Mouse (Mus musculus) heart, postnatal 25 days (tissue): ENCODE measurements around the gene Klrg1. TPM values are rescaled to one million over a fixed set of nuclear protein-coding genes. Genes with fewer than 3 reads are reported as not detected.

Experiments used
- DNase-seq: peaks from one replicate; pipeline ENCODE4 v3.0.0; 2022; ENCODE audit warnings: low spot score
- intact Hi-C: fragments of 180-260 bp; cut with DNase I; formaldehyde crosslinking; loops from one replicate; pipeline ENCODE4 v1.15.1; 2025
- total RNA-seq, 2 experiments: library from RNA; stranded (reverse); gene quantifications; 2 replicates each; pipeline ENCODE4 v1.2.3; 2021

Gene Klrg1
- total RNA-seq, 2 experiments from 2014 or later: not detected

- no peak for DNase-seq
- intact Hi-C loops: no loop called here
These were observed 11.6 kb upstream of the Klrg1 start for GRCm38 (mm10) chr6:122294290-122294689.

- DNase-seq: no peak
- intact Hi-C loops: no loop called here
These were observed 11.1 kb upstream of the Klrg1 start for GRCm38 (mm10) chr6:122293796-122294195.

- intact Hi-C loops: no loop called here
- DNase-seq: no peak
These were observed 10.4 kb upstream of the Klrg1 start for GRCm38 (mm10) chr6:122293121-122293520.

- no peak for DNase-seq
These were observed 9.5 kb upstream of the Klrg1 start for GRCm38 (mm10) chr6:122292184-122292583.

GRCm38 (mm10) chr6:122291735-122292134 is 9.1 kb upstream of the Klrg1 start:
- intact Hi-C loops: no loop called here
- DNase-seq: no peak

More at GRCm38 (mm10) chr6:122292184-122292583, 9.5 kb upstream of the Klrg1 start:
- intact Hi-C loops: no loop called here

- DNase-seq: no peak
- intact Hi-C loops: no loop called here
These were observed 8.6 kb upstream of the Klrg1 start for GRCm38 (mm10) chr6:122291264-122291663.

- intact Hi-C loops: no loop called here
- DNase-seq: no peak
These were observed 7.6 kb upstream of the Klrg1 start for GRCm38 (mm10) chr6:122290253-122290652.

- no peak for DNase-seq
- intact Hi-C loops: no loop called here
These were observed 6.6 kb upstream of the Klrg1 start for GRCm38 (mm10) chr6:122289313-122289712.

- DNase-seq: no peak
- intact Hi-C loops: no loop called here
These were observed 5.6 kb upstream of the Klrg1 start for GRCm38 (mm10) chr6:122288263-122288662.

GRCm38 (mm10) chr6:122284823-122285222 is 2.1 kb upstream of the Klrg1 start:
- intact Hi-C loops: no loop called here
- no peak for DNase-seq

- DNase-seq: no peak
- intact Hi-C loops: no loop called here
These were observed 1.6 kb upstream of the Klrg1 start for GRCm38 (mm10) chr6:122284304-122284703.

GRCm38 (mm10) chr6:122283429-122283828 is 747 bp upstream of the Klrg1 start:
- intact Hi-C loops: no loop called here
- DNase-seq: no peak

GRCm38 (mm10) chr6:122276565-122276964 is 6.1 kb downstream of the Klrg1 start:
- DNase-seq: no peak
- intact Hi-C loops: no loop called here

- intact Hi-C loops: no loop called here
- DNase-seq: no peak
These were observed 8.1 kb downstream of the Klrg1 start for GRCm38 (mm10) chr6:122274546-122274945.

- DNase-seq: no peak
- intact Hi-C loops: no loop called here
These were observed 12.5 kb downstream of the Klrg1 start for GRCm38 (mm10) chr6:122270152-122270551.

- intact Hi-C loops: no loop called here
- no peak for DNase-seq
These were observed 13.5 kb downstream of the Klrg1 start for GRCm38 (mm10) chr6:122269170-122269569.

- intact Hi-C loops: no loop called here
- no peak for DNase-seq
These were observed 14.1 kb downstream of the Klrg1 start for GRCm38 (mm10) chr6:122268561-122268960.

GRCm38 (mm10) chr6:122262543-122262942 is 20.1 kb downstream of the Klrg1 start:
- intact Hi-C loops: no loop called here
- no peak for DNase-seq

GRCm38 (mm10) chr6:122252146-122252545 is 30.5 kb downstream of the Klrg1 start:
- intact Hi-C loops: no loop called here
- no peak for DNase-seq

- DNase-seq: no peak
- intact Hi-C loops: no loop called here
These were observed 32.6 kb downstream of the Klrg1 start for GRCm38 (mm10) chr6:122250033-122250432.
